Mouse (Mus musculus): Measurements from ENCODE around the gene Klk1b9. TPM values are rescaled to one million over a fixed set of nuclear protein-coding genes. Genes with fewer than 3 reads are reported as not detected.
"Not testable (repeated sequence)": the region's sequence is repeated elsewhere in the genome, so short reads cannot be mapped to it uniquely, and the experiment has no call there.

Klk1b9 gene
- polyA plus RNA-seq (2012; rRNA removed) = not detected in 2 replicates

- not testable (repeated sequence) for DNase-seq (ENCODE audit: low read depth)
Observed at GRCm38 (mm10) chr7:43975761-43976160, at the start of gene Klk1b9. Klk1b9 (plus strand) TSS chr7:43976061.

GRCm38 (mm10) chr7:43928521-43928920 lies 47.3 kb upstream of the Klk1b9 start:
- peak; percentile 37 for DNase-seq (ENCODE audit: low read depth)

GRCm38 (mm10) chr7:43932337-43932736 lies 43.5 kb upstream of the Klk1b9 start:
- TF ChIP-seq POLR2A (IDR thresholded peaks at IDR 0.05; ENCODE audit: borderline replicate concordance, extremely low read depth, insufficient read depth, insufficient read length, poor library complexity, severe bottlenecking) (no peak), CTCF (IDR thresholded peaks at IDR 0.05; ENCODE audit: borderline replicate concordance, extremely low read depth, insufficient read depth, insufficient read length) (no peak)
- no peak for DNase-seq (ENCODE audit: low read depth)

More at GRCm38 (mm10) chr7:43928521-43928920, 47.3 kb upstream of the Klk1b9 start:
- TF ChIP-seq POLR2A (IDR thresholded peaks at IDR 0.05; ENCODE audit: borderline replicate concordance, extremely low read depth, insufficient read depth, insufficient read length, poor library complexity, severe bottlenecking) = no peak
- peak; percentile 49; the same call in 1 of the 2 replicates for TF ChIP-seq CTCF (IDR thresholded peaks at IDR 0.05; ENCODE audit: borderline replicate concordance, extremely low read depth, insufficient read depth, insufficient read length)

GRCm38 (mm10) chr7:43933440-43933839 lies 42.4 kb upstream of the Klk1b9 start, which contains the start of gene Klk15:
Klk15 (plus strand) TSS chr7:43933740.
- TF ChIP-seq CTCF (IDR thresholded peaks at IDR 0.05; ENCODE audit: borderline replicate concordance, extremely low read depth, insufficient read depth, insufficient read length) (no peak), POLR2A (IDR thresholded peaks at IDR 0.05; ENCODE audit: borderline replicate concordance, extremely low read depth, insufficient read depth, insufficient read length, poor library complexity, severe bottlenecking) (no peak)
- DNase-seq (ENCODE audit: low read depth) = no peak

GRCm38 (mm10) chr7:43934747-43935146 lies 41.1 kb upstream of the Klk1b9 start:
- no peak for DNase-seq (ENCODE audit: low read depth)
- no peak for TF ChIP-seq POLR2A (IDR thresholded peaks at IDR 0.05; ENCODE audit: borderline replicate concordance, extremely low read depth, insufficient read depth, insufficient read length, poor library complexity, severe bottlenecking)
- TF ChIP-seq CTCF (IDR thresholded peaks at IDR 0.05; ENCODE audit: borderline replicate concordance, extremely low read depth, insufficient read depth, insufficient read length) = no peak

- TF ChIP-seq CTCF (IDR thresholded peaks at IDR 0.05; ENCODE audit: borderline replicate concordance, extremely low read depth, insufficient read depth, insufficient read length) (no peak), POLR2A (IDR thresholded peaks at IDR 0.05; ENCODE audit: borderline replicate concordance, extremely low read depth, insufficient read depth, insufficient read length, poor library complexity, severe bottlenecking) (no peak)
Observed at GRCm38 (mm10) chr7:43936551-43936950, 39.3 kb upstream of the Klk1b9 start.

GRCm38 (mm10) chr7:43942293-43942692 lies 33.6 kb upstream of the Klk1b9 start:
- DNase-seq (ENCODE audit: low read depth) = not testable (repeated sequence)

More at GRCm38 (mm10) chr7:43936551-43936950, 39.3 kb upstream of the Klk1b9 start:
- DNase-seq (ENCODE audit: low read depth) = no peak

GRCm38 (mm10) chr7:43944727-43945264 lies 31.1 kb upstream of the Klk1b9 start:
- TF ChIP-seq POLR2A (IDR thresholded peaks at IDR 0.05; ENCODE audit: borderline replicate concordance, extremely low read depth, insufficient read depth, insufficient read length, poor library complexity, severe bottlenecking) (no peak), CTCF (IDR thresholded peaks at IDR 0.05; ENCODE audit: borderline replicate concordance, extremely low read depth, insufficient read depth, insufficient read length) (no peak)
- DNase-seq (ENCODE audit: low read depth) = no peak

- TF ChIP-seq POLR2A (IDR thresholded peaks at IDR 0.05; ENCODE audit: borderline replicate concordance, extremely low read depth, insufficient read depth, insufficient read length, poor library complexity, severe bottlenecking) (no peak), CTCF (IDR thresholded peaks at IDR 0.05; ENCODE audit: borderline replicate concordance, extremely low read depth, insufficient read depth, insufficient read length) (no peak)
- DNase-seq (ENCODE audit: low read depth) = no peak
Observed at GRCm38 (mm10) chr7:43950364-43950763, 25.5 kb upstream of the Klk1b9 start, which contains the start of gene Klk1b8. Klk1b8 (plus strand) TSS chr7:43950664.

- TF ChIP-seq POLR2A (IDR thresholded peaks at IDR 0.05; ENCODE audit: borderline replicate concordance, extremely low read depth, insufficient read depth, insufficient read length, poor library complexity, severe bottlenecking) = no peak
- no peak for TF ChIP-seq CTCF (IDR thresholded peaks at IDR 0.05; ENCODE audit: borderline replicate concordance, extremely low read depth, insufficient read depth, insufficient read length)
- no peak for DNase-seq (ENCODE audit: low read depth)
Observed at GRCm38 (mm10) chr7:43952703-43953102, 23.2 kb upstream of the Klk1b9 start.

GRCm38 (mm10) chr7:43966451-43966850 lies 9.4 kb upstream of the Klk1b9 start, which contains the start of gene Klk1b1:
Klk1b1 (plus strand) TSS chr7:43966751.
- DNase-seq (ENCODE audit: low read depth) = no peak
- TF ChIP-seq POLR2A (IDR thresholded peaks at IDR 0.05; ENCODE audit: borderline replicate concordance, extremely low read depth, insufficient read depth, insufficient read length, poor library complexity, severe bottlenecking) = no peak
- TF ChIP-seq CTCF (IDR thresholded peaks at IDR 0.05; ENCODE audit: borderline replicate concordance, extremely low read depth, insufficient read depth, insufficient read length) = no peak

- TF ChIP-seq POLR2A (IDR thresholded peaks at IDR 0.05; ENCODE audit: borderline replicate concordance, extremely low read depth, insufficient read depth, insufficient read length, poor library complexity, severe bottlenecking) (no peak), CTCF (IDR thresholded peaks at IDR 0.05; ENCODE audit: borderline replicate concordance, extremely low read depth, insufficient read depth, insufficient read length) (no peak)
- DNase-seq (ENCODE audit: low read depth) = no peak
Observed at GRCm38 (mm10) chr7:43967058-43967457, 8.8 kb upstream of the Klk1b9 start.
